Mouse (Mus musculus): ENCODE measurements around the gene Znrf4.

GRCm38 (mm10) chr17:56463500-56463899 is 48.7 kb downstream of the Znrf4 start:
- no peak for TF ChIP-seq CTCF (IDR thresholded peaks at IDR 0.05; ENCODE audit: borderline replicate concordance, extremely low read depth, insufficient read depth, insufficient read length)
- no peak for TF ChIP-seq POLR2A (IDR thresholded peaks at IDR 0.05; ENCODE audit: borderline replicate concordance, extremely low read depth, insufficient read depth, insufficient read length, poor library complexity, severe bottlenecking)

All from brain, embryonic 14.5 days (tissue).